Mouse (Mus musculus) NIH3T3 (cell line): ENCODE measurements around the gene Hdac11.
"Not testable (repeated sequence)": the region's sequence is repeated elsewhere in the genome, so short reads cannot be mapped to it uniquely, and the experiment has no call there.

Source experiments
- DNase-seq: peaks from one replicate; pipeline ENCODE4 v3.0.0-alpha.2; 2012; ENCODE audit warnings: low read depth

Hdac11 gene

DNA sequence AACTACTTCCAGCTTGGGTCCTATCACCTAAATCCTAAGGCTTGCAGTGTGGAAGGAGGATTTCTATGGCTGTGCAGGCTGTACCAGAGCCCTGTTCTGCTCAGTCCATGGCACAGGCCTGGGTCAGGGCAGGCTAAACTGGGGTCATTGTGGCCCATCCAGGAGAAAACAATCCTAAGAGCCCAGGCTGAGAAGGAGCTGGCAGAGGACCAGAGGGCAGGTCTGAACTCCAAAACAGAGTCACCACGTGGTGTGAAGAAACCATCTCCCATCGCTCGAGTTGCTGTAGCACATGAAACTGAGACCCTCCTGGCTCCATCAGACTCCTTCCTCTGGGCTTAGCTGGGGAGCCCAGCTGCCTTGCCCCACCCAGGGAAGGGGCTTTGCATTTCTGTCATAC is 48.9 kb downstream of the Hdac11 start:
- DNase-seq: peak; percentile 68

DNA sequence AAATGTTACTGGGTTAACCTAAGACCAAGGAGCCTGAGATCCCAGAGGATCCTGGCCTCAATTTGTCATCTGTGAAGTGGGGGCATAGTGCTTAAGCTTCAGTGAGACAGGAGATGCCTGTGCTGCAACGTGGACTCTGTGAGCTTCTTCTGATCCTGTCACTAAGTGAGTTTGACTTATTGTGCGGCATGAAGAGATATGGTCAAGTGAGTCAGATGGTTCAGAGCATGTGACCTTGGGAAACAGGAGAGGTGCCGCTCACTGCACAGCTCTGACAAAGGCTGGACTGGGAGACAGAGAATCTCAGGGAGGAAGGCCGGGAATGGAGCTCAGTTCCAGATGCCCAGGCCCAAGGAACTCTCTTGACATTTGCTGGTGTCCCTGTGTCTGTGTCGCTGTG is 49.3 kb downstream of the Hdac11 start:
- peak; percentile 61 for DNase-seq

DNA sequence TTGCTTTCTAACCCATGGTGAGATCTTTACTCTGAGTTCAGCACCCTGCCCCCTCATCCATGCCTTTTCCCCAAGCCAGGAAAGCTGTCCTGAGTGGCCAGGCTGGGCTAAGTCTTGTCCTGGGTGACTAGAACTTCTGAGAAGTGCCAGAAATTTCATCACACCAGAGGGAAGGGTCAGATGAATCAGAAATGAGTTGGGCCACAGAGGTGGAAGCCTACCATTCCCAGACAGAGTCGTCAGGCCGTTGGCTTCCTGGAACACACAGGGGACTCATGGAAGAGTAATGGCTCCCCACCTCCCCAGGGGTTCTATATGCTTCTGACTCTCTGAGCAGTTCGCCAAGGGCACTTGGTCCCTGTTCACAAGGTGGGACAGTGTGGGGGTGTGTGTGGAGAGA is 51.0 kb downstream of the Hdac11 start:
- DNase-seq: peak; percentile 84

DNA sequence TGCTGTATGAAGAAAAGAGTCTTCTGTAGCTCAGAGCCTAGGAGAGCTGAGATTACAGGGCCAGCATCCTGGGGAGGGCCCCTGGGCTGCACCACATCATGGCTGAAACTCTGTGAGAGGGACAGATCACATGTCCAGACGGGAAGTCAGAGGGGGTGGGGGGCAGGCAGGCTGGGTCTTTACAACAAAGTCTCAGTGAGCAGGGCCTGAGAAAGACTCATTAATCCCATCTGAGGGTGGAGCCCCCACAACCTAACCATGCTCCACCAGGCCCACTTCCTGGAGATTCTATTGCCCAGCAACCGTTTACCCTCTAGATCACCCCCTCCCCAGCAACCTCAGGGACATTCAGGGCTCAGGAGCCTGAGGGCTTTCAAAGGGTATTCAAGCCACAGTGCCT is 53.3 kb downstream of the Hdac11 start:
- no peak for DNase-seq

DNA sequence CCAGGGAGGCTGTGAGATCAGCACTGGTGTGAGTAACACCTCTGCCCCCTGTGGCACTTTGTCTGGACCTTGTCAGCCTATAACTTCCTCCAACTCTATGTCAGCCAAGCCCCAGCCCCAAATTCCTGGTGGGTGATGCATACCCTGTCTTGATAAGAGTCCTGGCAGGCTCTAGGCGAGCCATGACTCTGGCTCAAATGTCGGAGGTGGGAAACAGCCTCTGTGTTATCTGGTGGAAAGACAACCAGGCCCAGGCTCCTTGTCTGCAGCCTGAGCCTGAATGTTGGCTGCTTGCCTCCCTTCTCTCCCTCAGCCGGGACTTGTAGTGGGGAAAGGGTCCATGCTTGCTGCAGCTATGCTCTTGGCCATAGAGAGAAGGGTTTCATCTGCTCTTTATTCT is 54.4 kb downstream of the Hdac11 start:
- DNase-seq: peak; percentile 63

DNA sequence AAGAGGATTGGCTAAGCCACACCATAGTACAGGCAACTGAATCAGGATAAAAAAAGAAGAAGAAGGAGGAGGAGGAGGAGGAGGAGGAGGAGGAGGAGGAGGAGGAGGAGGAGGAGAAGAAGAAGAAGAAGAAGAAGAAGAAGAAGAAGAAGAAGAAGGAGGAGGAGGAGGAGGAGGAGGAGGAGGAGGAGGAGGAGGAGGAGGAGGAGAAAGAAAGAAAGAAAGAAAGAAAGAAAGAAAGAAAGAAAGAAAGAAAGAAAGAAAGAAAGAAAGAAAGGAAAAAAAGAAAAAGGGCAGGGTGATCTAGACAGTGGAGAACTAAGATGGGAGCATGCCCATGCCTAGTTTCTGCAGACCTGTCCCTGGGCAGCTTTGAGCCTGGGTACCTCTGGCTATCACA is 55.7 kb downstream of the Hdac11 start, which contains the start of gene Fbln2:
Gene Fbln2, plus strand, starts transcription at position 301 of the 400 bp plus-strand sequence.
- not testable (repeated sequence) for DNase-seq

DNA sequence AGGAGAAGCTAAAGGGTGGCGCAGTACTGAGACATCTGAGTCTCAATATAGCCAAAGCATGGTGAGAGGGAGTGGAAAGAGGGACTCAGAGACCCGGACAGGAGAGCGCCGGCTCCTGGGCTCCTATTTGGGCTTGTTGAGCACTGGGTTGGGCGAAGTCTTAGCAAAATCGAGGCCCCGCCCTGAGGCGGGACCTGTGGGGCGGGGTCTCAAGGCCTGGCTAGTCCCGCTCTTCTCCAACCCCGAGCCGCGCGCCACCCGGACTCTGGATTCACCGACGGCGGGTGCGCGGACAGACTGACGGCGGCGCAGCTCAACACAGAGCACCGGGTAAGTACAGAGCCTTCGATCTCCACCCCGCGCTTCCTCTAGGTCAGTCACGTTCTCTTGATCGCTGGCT is 56.1 kb downstream of the Hdac11 start:
- peak; percentile 98 for DNase-seq

DNA sequence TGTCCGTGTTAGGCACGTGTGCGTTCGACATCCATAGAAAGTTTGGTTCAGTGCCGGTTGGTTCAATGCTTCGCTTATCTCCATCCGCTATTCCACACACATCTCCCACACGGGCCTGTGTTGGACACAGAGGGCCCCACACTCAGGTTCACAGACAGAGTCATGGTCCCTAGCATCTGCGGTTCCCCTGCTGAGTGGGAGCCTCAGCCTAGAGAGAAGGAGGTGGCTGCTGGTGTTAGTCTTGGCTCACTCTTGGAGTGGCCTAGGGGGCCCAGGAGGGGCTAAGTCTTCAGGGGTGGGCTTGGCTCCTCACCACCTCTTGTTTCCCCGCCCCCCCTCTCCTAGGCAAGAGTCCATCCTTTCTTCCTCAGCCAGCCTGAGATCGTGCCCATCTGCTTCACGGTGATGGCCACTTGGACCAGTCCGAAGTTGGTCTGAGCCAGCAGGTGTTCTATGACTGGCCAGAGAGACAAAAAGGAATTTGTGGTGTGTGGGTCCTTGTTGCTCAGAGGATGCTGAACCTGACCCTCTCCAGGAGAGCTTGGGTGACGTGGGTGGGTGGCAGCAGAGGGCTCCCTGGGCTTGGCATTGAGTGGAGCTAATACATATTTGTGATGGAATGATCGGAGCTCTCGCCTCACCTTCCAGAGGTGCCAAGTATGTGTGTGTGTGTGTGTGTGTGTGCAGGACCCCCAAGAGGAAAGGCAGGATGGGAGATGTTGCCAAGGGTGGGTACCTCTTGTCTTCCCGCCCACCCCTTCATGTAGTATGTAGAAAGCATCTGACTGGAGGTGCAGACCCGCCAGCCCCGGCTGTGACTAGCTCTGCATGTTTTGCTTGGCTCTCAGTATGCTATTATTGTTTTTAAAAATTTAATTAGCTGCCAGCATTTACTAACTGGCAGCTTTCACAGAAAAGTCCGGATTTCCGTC is 57.1 kb downstream of the Hdac11 start:
- peak; percentile 60 for DNase-seq

DNA sequence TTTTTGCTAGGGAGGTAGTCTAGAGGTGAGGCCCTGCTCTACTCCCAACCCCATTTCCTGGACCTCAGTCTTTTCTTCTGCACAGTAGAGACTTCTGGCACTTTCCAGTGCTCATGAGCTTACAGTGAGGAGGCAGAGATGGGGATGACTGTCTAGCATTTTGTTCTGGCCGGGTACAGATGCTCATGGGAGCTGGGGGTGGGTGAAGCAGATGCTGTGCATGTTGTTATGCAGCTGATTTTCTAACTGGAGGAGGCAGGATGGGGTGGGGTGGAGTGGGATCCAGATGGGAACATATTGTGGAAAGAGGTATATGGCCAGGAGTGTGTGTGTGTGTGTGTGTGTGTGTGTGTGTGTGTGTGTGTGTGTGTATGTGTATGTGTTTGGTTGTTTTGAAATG is 59.0 kb downstream of the Hdac11 start:
- DNase-seq: no peak

DNA sequence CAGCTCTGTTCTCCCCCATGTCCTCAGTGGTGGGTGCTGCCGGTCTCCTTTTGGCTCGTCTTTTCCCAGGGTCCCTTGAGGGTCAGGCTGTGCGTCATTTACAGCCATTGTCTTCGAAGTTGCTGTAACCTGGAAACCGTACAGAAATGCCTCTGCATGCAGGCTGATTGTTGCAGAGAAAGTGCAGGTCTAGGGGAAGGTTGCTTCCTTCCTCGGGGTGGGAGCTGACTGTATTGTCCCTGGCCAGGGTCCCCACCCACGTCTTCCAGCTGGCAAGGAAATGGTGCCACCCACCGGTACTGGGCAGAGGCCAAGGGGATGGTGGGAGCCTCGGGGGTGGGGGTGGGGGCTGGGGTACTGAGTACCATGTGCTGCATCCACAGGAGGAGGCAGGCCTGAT is 62.0 kb downstream of the Hdac11 start:
- no peak for DNase-seq

DNA sequence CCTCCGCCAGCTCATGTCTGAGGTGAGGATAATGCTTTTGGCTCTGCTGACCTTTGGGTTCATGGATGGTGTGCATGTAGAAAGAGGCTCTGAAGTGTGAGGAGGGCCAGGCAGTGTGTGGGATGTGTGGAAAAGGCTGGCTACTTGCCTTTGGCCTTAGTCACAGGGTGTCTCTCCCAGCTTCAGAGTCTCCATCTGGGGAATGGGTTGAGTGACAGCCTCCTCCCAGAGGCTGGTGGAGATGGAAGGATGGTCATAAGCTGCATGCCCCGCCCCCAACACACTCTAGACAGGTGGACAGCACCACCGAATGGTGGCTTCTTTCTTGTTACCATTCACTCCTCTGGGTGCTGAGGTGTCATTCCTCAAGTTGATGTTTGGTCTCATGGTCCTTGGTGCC is 62.4 kb downstream of the Hdac11 start:
- DNase-seq: peak; percentile 60

DNA sequence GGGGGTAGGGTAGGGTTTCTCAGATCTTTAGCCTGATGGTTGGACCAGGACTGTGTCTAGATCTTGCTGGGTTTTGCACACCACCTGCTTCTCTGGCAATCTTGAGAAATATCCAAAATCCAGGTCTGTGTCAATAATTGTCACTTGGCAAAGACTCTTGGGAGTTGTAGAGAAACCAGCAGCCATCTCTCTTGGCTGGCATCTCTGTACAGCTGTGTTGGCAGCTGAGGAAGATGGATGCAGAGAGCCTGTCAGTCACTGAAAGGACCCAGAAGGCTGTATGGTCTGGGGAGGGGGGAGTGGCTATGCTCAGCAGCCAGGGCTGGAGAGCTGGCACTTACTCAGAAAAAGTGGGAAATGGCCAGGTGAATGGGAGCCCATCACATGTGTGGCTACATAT is 63.6 kb downstream of the Hdac11 start:
- no peak for DNase-seq

DNA sequence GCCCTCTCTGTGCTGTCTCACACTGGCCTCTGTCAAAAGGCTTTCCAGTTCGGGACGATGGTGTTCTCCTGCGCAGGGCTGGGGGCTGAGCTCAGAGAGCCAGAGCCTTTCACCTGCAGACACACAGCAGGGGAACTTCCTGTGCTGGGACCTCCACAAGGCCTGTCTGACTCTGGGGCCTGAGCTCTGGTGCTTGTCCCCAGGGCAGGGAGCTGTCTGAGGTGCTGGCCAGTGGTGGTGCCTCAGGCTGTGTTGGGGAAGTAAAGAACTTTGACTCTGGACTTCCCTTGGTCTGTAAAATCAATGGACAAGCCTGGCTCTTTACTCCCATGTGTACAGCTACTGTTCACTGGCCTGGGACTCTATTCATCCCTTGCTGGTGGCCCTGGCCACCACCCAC is 64.6 kb downstream of the Hdac11 start:
- DNase-seq: peak; percentile 76

DNA sequence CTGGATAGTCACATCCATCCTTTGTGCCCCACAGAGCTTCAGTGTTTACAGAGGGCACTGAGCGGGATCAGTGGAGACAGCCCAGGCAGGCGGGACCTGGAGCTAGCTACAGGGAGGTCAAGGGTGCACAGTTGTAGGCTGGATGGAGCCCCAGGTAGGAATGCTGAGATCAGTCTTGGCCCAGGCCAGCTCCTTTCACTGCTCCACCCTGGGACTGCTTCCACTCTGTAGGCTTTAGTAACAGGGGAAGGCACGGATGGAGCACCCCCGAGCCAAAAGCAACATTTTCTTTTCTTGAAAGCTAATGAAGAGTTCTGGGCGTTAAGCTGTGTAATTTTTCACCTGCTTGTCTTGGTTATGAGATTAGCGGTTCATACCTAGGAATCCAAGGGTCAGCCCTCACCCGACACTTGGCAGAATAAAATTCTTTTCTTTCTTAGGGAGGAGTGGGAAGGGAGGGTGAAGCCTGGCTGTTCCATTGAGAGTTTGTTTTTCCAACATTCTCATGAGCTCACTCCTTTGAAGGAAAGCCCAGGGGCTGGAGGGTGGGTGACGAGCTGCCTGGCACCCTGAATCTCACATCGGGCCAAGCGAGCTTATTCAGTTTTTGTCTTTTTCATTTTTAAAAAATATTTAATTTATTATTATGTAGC is 66.4 kb downstream of the Hdac11 start:
- no peak for DNase-seq
